26 mouse cellular contexts compared by ENCODE assay signal in genomic region chr14:112562246-112562645, GRCm38 (mm10).
"Had no signal": no experiment of that assay in that cellular context is flagged by ENCODE, and none has a peak within 500 bp of the region (broad histone marks: within the 10 kb centered on the region; RNA-seq: fewer than 3 reads in every experiment).

No protein-coding gene starts in this region.

- H3K4me1 ChIP-seq: embryonic facial prominence, embryonic 10.5 days; embryonic facial prominence, embryonic 12.5 days; embryonic facial prominence, embryonic 13.5 days; embryonic facial prominence, embryonic 15.5 days; forebrain, embryonic 10.5 days; forebrain, embryonic 12.5 days; forebrain, embryonic 13.5 days; forebrain, embryonic 15.5 days; heart, embryonic 10.5 days had no signal

- H3K36me3 ChIP-seq: embryonic facial prominence, embryonic 10.5 days; embryonic facial prominence, embryonic 12.5 days; embryonic facial prominence, embryonic 13.5 days; embryonic facial prominence, embryonic 15.5 days; forebrain, embryonic 10.5 days; forebrain, embryonic 12.5 days; forebrain, embryonic 15.5 days; heart, embryonic 10.5 days had no signal

- H3K9me3 ChIP-seq: embryonic facial prominence, embryonic 10.5 days; embryonic facial prominence, embryonic 12.5 days; embryonic facial prominence, embryonic 13.5 days; embryonic facial prominence, embryonic 15.5 days; forebrain, embryonic 10.5 days; forebrain, embryonic 12.5 days; forebrain, embryonic 13.5 days; forebrain, embryonic 15.5 days; heart, embryonic 10.5 days had no signal

- DNase-seq: cerebellum, adult 9-10 months; cerebellum, adult 9-11 months; cerebellum, postnatal 10 days; cerebellum, postnatal 14 days; cerebellum, postnatal 25 days; cerebellum, postnatal 36 days; embryo, embryonic 11 days; forebrain, postnatal 0 days; gastrocnemius, adult 2 months; gastrocnemius, postnatal 10 days; gastrocnemius, postnatal 14 days; gastrocnemius, postnatal 25 days; gastrocnemius, postnatal 36 days; heart, adult 11 months; heart, adult 18-20 months; heart, adult 2 months had no signal

- H3K4me3 ChIP-seq: embryonic facial prominence, embryonic 10.5 days; embryonic facial prominence, embryonic 12.5 days; embryonic facial prominence, embryonic 13.5 days; embryonic facial prominence, embryonic 15.5 days; erythroblast, embryonic 14.5 days; forebrain, embryonic 10.5 days; forebrain, embryonic 12.5 days; forebrain, embryonic 13.5 days; forebrain, embryonic 15.5 days; gastrocnemius, adult 2 months; heart, adult 2 months; heart, embryonic 10.5 days had no signal

- H3K27ac ChIP-seq: embryonic facial prominence, embryonic 10.5 days; embryonic facial prominence, embryonic 12.5 days; embryonic facial prominence, embryonic 13.5 days; embryonic facial prominence, embryonic 15.5 days; forebrain, embryonic 10.5 days; forebrain, embryonic 12.5 days; forebrain, embryonic 13.5 days; forebrain, embryonic 15.5 days; gastrocnemius, adult 2 months; heart, adult 2 months; heart, embryonic 10.5 days had no signal

- H3K9ac ChIP-seq: embryonic facial prominence, embryonic 12.5 days; embryonic facial prominence, embryonic 13.5 days; embryonic facial prominence, embryonic 15.5 days; forebrain, embryonic 12.5 days; forebrain, embryonic 13.5 days; forebrain, embryonic 15.5 days; forebrain, postnatal 0 days had no signal

- H3K27me3 ChIP-seq: embryonic facial prominence, embryonic 12.5 days; embryonic facial prominence, embryonic 13.5 days; embryonic facial prominence, embryonic 15.5 days; forebrain, embryonic 12.5 days; forebrain, embryonic 13.5 days; forebrain, embryonic 15.5 days had no signal
